Mouse (Mus musculus) A20 (cell line): ENCODE measurements at regions not wholly inside any gene's neighbourhood (a gene's known extent, or its start where the extent isn't known, plus 50 kb on each side); places are given as distances from the start of the nearest gene placed in this dataset.

Source experiments
- DNase-seq: peaks from one replicate; pipeline ENCODE4 v3.0.0-alpha.2; 2011; ENCODE audit warnings: low read depth, low spot score

- DNase-seq: no peak
These were observed 163.2 kb upstream of the Gulp1 start for GRCm38 (mm10) chr1:44388091-44388490.

GRCm38 (mm10) chr1:44392141-44392540 is 159.2 kb upstream of the Gulp1 start:
- no peak for DNase-seq

GRCm38 (mm10) chr1:44395538-44395937 is 155.8 kb upstream of the Gulp1 start:
- no peak for DNase-seq

GRCm38 (mm10) chr1:44398066-44398465 is 153.2 kb upstream of the Gulp1 start:
- DNase-seq: no peak

- DNase-seq: peak; percentile 38
These were observed 113.5 kb upstream of the Gulp1 start for GRCm38 (mm10) chr1:44437822-44438221.
